Mouse (Mus musculus): ENCODE data around the gene Rab38. TPM values are rescaled to one million over a fixed set of nuclear protein-coding genes. Genes with fewer than 3 reads are reported as not detected.

Gene Rab38
- total and polyA plus RNA-seq, 2 experiments from 2014 or later: 0.62 to 1.0 TPM

DNA sequence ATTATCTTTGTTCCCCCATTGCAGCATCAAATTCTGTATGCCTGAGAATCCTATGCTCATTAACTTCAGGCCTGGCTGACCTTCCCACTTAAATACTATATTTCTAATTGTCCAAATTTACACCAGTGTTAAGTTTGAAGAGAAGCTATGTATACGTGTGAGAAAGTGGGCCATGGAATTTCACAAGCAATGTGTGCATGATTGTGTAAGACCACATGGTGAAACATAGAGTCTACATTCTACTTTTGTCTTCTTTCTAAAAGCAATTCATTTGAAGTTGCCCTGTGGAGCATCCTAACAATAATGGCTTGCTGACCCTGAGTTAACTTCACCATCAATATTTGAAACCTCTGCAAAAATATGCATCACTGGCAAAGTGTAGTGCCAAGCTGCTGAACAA lies 23.2 kb downstream of the Rab38 start:
- Histone ChIP-seq H3K9ac (no peak overlapping the region), H3K4me1 (ENCODE audit: insufficient read depth) (no peaks in the 10 kb centered on the region), H3K36me3 (ENCODE audit: insufficient read depth) (no peaks in the 10 kb centered on the region), H3K27ac (ENCODE audit: low read depth, low read length) (no peak overlapping the region), H3K9me3 (ENCODE audit: low read length) (no peaks in the 10 kb centered on the region), H3K27me3 (ENCODE audit: insufficient read depth, low read length) (no peaks in the 10 kb centered on the region), H3K4me2 (ENCODE audit: low read depth) (no peak overlapping the region), H3K4me3 (ENCODE audit: low read depth, low read length) (no peak overlapping the region)
- TF ChIP-seq CTCF (IDR thresholded peaks at IDR 0.05; ENCODE audit: low read depth): no peak
- DNase-seq: no peak
- WGBS: 67% methylated on average over 1 of the region's 1 CpGs
- no peak for ATAC-seq

DNA sequence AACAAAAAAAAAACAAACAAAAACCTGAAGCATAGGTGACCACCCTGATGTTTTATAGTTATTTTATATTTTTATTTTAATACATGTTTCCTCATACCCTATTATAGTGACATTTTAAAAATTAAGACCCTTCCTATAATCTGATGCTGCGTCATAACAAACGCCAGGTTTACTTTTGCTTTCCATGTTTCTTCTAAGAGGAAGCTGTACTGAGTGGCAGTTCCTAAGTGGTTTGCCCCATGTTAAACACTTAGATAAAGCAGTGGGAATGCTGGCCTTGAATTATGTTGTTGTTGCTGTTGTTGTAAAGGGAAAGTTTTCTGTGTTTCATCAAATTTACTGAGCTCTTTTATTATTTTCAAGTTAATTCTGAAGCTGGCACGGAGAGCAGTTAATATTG lies 27.8 kb downstream of the Rab38 start:
- H3K9ac ChIP-seq: no peak overlapping the region
- TF ChIP-seq CTCF (IDR thresholded peaks at IDR 0.05; ENCODE audit: low read depth): no peak
- no peaks in the 10 kb centered on the region for H3K27me3 ChIP-seq (ENCODE audit: insufficient read depth, low read length)
- DNase-seq (no peak), ATAC-seq (no peak)
- no peak overlapping the region for H3K27ac ChIP-seq (ENCODE audit: low read depth, low read length)
- no peak overlapping the region for H3K4me3 ChIP-seq (ENCODE audit: low read depth, low read length)
- H3K4me1 ChIP-seq (ENCODE audit: insufficient read depth): no peaks in the 10 kb centered on the region
- H3K4me2 ChIP-seq (ENCODE audit: low read depth): no peak overlapping the region
- H3K36me3 ChIP-seq (ENCODE audit: insufficient read depth): no peaks in the 10 kb centered on the region
- 93% methylated on average over 3 of the region's 3 CpGs for WGBS
- H3K9me3 ChIP-seq (ENCODE audit: low read length): no peaks in the 10 kb centered on the region

DNA sequence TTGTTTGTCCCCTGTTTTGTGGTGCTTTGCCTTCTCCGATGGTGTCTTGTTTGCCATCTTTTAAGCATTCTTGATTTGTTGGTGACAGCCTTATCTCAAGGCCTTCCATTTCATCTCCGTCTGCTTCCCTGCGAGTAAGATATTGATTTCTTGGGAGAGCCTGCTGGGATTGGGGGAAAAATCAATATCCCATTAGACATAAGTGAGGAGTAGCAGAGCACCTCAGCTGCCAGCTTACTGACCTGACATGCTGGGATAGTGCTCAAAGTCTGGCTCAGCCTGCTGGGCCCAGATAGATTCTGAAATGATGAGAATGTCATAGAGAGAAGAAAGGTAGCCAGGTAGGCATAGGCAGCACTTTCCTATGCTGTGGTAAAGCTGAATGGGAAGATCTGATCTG lies 37.7 kb downstream of the Rab38 start:
- no peak for ATAC-seq

DNA sequence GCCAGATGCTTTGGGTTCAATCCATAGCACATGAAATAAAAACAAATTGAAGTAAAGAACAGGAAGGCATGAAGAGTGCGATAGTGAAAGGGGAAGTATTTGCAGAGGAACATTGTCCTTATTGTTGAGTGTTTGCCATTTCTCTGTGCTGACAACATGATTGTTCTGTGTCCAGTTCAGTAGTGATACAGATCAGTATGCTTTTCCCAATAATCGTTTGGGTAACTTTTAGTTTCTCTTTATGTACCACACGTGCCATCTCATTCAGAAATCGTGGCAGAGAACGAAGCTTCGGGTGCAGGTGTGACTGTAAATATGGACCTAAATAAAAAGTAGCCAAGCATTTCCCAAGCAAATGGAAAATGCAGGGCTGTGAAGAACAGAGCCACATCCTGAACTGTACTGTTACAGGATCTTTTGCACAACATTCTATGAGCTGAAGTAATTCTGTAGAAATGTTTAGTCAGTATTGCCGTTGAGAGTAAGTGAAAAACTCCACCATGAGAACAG lies 52.1 kb downstream of the Rab38 start:
- Histone ChIP-seq H3K9me3 (ENCODE audit: low read length) (no peaks in the 10 kb centered on the region), H3K9ac (no peak overlapping the region), H3K27ac (ENCODE audit: low read depth, low read length) (no peak overlapping the region), H3K4me2 (ENCODE audit: low read depth) (no peak overlapping the region), H3K36me3 (ENCODE audit: insufficient read depth) (no peaks in the 10 kb centered on the region), H3K4me1 (ENCODE audit: insufficient read depth) (no peaks in the 10 kb centered on the region), H3K27me3 (ENCODE audit: insufficient read depth, low read length) (no peaks in the 10 kb centered on the region), H3K4me3 (ENCODE audit: low read depth, low read length) (no peak overlapping the region)
- WGBS: 87% methylated on average over 7 of the region's 7 CpGs
- TF ChIP-seq CTCF (IDR thresholded peaks at IDR 0.05; ENCODE audit: low read depth): no peak
- ATAC-seq: no peak
- no peak for DNase-seq

More for the DNA sequence above, 37.7 kb downstream of the Rab38 start:
- H3K4me3 ChIP-seq (ENCODE audit: low read depth, low read length): no peak overlapping the region
- H3K27ac ChIP-seq (ENCODE audit: low read depth, low read length): no peak overlapping the region
- no peaks in the 10 kb centered on the region for H3K36me3 ChIP-seq (ENCODE audit: insufficient read depth)
- DNase-seq: no peak
- 81% methylated on average over 3 of the region's 3 CpGs for WGBS
- H3K4me1 ChIP-seq (ENCODE audit: insufficient read depth): no peaks in the 10 kb centered on the region
- no peak overlapping the region for H3K4me2 ChIP-seq (ENCODE audit: low read depth)
- no peak overlapping the region for H3K9ac ChIP-seq
- H3K9me3 ChIP-seq (ENCODE audit: low read length): no peaks in the 10 kb centered on the region
- no peaks in the 10 kb centered on the region for H3K27me3 ChIP-seq (ENCODE audit: insufficient read depth, low read length)
- TF ChIP-seq CTCF (IDR thresholded peaks at IDR 0.05; ENCODE audit: low read depth): no peak

DNA sequence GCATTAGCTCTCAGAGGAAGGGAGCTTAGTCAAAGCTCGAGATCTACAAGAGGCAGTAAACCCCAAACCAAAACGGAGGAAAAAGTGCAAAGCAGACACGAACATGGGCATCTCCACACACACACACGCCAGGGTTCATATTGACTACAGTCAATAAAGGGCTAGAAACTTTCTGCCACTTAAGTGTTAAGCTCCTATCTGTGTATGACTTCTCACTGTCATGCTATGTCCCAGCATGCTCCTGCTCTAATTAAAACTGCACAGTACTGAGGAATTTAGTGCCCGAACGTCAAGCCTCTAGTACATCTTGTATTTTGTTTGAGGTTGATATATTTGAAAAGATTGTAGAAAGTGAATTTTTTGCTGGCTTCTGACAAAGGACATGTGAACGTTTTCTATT lies 52.6 kb downstream of the Rab38 start:
- Histone ChIP-seq H3K4me2 (ENCODE audit: low read depth) (no peak overlapping the region), H3K4me1 (ENCODE audit: insufficient read depth) (no peaks in the 10 kb centered on the region), H3K36me3 (ENCODE audit: insufficient read depth) (no peaks in the 10 kb centered on the region), H3K9ac (no peak overlapping the region), H3K9me3 (ENCODE audit: low read length) (no peaks in the 10 kb centered on the region), H3K4me3 (ENCODE audit: low read depth, low read length) (no peak overlapping the region), H3K27ac (ENCODE audit: low read depth, low read length) (no peak overlapping the region), H3K27me3 (ENCODE audit: insufficient read depth, low read length) (no peaks in the 10 kb centered on the region)
- TF ChIP-seq CTCF (IDR thresholded peaks at IDR 0.05; ENCODE audit: low read depth): no peak
- no peak for ATAC-seq
- 76% methylated on average over 7 of the region's 7 CpGs for WGBS
- DNase-seq: no peak

DNA sequence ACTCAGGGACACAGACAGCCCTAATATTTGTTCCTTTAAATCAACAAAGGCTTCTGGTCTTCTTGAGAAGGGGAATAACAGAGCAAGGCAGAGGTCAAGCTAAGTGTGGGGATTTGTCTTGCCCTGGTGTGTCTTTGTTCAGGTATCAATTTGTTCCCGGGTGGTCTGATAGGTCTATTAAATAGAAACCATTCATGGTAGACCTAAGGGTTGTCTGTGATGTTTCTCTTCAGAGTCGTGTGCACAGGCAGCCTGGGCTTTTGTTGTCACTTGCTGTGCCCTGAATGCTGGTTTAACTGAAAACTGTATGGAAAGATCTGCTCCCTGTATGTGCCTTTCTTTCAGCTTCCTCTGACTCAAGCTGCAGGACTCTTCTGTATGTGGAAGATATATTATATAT lies 60.9 kb downstream of the Rab38 start:
- TF ChIP-seq CTCF (IDR thresholded peaks at IDR 0.05; ENCODE audit: low read depth): no peak
- no peak overlapping the region for H3K4me2 ChIP-seq (ENCODE audit: low read depth)
- WGBS: 16% methylated on average over 2 of the region's 2 CpGs
- no peak overlapping the region for H3K27ac ChIP-seq (ENCODE audit: low read depth, low read length)
- no peaks in the 10 kb centered on the region for H3K9me3 ChIP-seq (ENCODE audit: low read length)
- no peak overlapping the region for H3K4me3 ChIP-seq (ENCODE audit: low read depth, low read length)
- H3K4me1 ChIP-seq (ENCODE audit: insufficient read depth): no peaks in the 10 kb centered on the region
- ATAC-seq (no peak), DNase-seq (no peak)
- H3K9ac ChIP-seq: no peak overlapping the region
- H3K27me3 ChIP-seq (ENCODE audit: insufficient read depth, low read length): no peaks in the 10 kb centered on the region
- H3K36me3 ChIP-seq (ENCODE audit: insufficient read depth): no peaks in the 10 kb centered on the region

DNA sequence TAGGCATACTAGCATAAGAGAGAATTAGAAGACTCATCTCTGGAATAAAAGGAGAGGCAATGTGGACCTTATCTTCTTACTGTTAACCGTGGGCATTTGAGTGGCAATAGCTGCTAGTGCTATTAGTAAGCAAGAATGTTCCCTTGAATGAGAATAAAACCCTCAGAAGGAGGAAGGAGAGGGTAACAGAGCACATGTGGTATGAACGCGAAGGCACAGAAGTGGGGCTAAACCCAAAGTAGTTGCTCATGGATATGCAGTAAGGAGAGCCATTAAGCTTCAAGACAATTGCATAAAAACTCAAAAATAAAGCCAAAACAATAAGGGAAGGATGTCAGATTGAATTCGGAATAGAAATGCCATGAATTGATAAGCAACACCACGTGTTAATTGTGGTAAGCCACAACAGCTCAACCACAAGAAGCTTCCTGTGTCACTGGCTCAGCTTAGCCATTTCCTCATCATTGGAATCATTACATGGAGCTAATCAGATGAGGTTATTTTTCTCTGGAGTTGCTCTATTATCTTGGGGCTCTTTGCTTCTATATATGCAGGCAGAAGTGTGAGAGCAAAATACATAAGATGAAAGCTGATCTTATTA lies 72.2 kb downstream of the Rab38 start:
- no peak overlapping the region for H3K27ac ChIP-seq (ENCODE audit: low read depth, low read length)
- no peak overlapping the region for H3K4me3 ChIP-seq (ENCODE audit: low read depth, low read length)
- ATAC-seq: no peak
- no peaks in the 10 kb centered on the region for H3K4me1 ChIP-seq (ENCODE audit: insufficient read depth)
- DNase-seq: no peak
- H3K36me3 ChIP-seq (ENCODE audit: insufficient read depth): no peaks in the 10 kb centered on the region
- no peak overlapping the region for H3K9ac ChIP-seq
- no peak overlapping the region for H3K4me2 ChIP-seq (ENCODE audit: low read depth)
- H3K27me3 ChIP-seq (ENCODE audit: insufficient read depth, low read length): no peaks in the 10 kb centered on the region
- TF ChIP-seq CTCF (IDR thresholded peaks at IDR 0.05; ENCODE audit: low read depth): no peak
- H3K9me3 ChIP-seq (ENCODE audit: low read length): no peaks in the 10 kb centered on the region
- WGBS: 88% methylated on average over 5 of the region's 5 CpGs
